Mouse (Mus musculus) thymus, adult 2 months (tissue): ENCODE measurements around the gene Ubl7.

Experiments
- CTCF ChIP-seq: fragments of 200-500 bp; IDR thresholded peaks from 2 replicates; pipeline ENCODE4 v1.5.1; 2012; ENCODE audit warnings: mild to moderate bottlenecking, control low read depth, low read length, moderate library complexity, borderline replicate concordance; ENCODE audit not compliant: control insufficient read depth, poor library complexity, insufficient read depth; ENCODE audit errors: extremely low read depth
- POLR2A ChIP-seq: fragments of 200-500 bp; IDR thresholded peaks from 2 replicates; pipeline ENCODE4 v1.6.1; 2012; ENCODE audit warnings: mild to moderate bottlenecking, low read length, control low read depth, moderate library complexity; ENCODE audit not compliant: control insufficient read depth, poor library complexity, insufficient read depth; ENCODE audit errors: extremely low read depth

- TF ChIP-seq CTCF (no peak), POLR2A (no peak)
Measured at GRCm38 (mm10) chr9:57874134-57874533, 36.6 kb upstream of the Ubl7 start.
